Mouse (Mus musculus) ovary, postnatal 36 days (tissue): Measurements from ENCODE around the gene Bcl2.
"Not testable (repeated sequence)": the region's sequence is repeated elsewhere in the genome, so short reads cannot be mapped to it uniquely, and the experiment has no call there.

ENCODE experiments used
- DNase-seq: peaks from one replicate; pipeline ENCODE4 v3.0.0; 2022; ENCODE audit warnings: low spot score, mixed read lengths

Gene Bcl2

GRCm38 (mm10) chr1:106713621-106714529 is at the start of gene Bcl2:
Bcl2 (minus strand) TSS chr1:106714274.
- DNase-seq, result peak; percentile 79

GRCm38 (mm10) chr1:106760750-106761149 is 46.7 kb upstream of the Bcl2 start:
- no peak for DNase-seq

GRCm38 (mm10) chr1:106759572-106760435 is 45.7 kb upstream of the Bcl2 start, which contains the start of gene Kdsr:
Kdsr (minus strand) TSS chr1:106759727.
- peak; percentile 98 for DNase-seq

- peak; percentile 16 for DNase-seq
These were observed 44.9 kb upstream of the Bcl2 start for GRCm38 (mm10) chr1:106758734-106759571.

- no peak for DNase-seq
These were observed 42.6 kb upstream of the Bcl2 start for GRCm38 (mm10) chr1:106756633-106757032.

GRCm38 (mm10) chr1:106752013-106752412 is 37.9 kb upstream of the Bcl2 start:
- no peak for DNase-seq

GRCm38 (mm10) chr1:106750656-106751055 is 36.6 kb upstream of the Bcl2 start:
- DNase-seq, result no peak

GRCm38 (mm10) chr1:106748555-106749315 is 34.7 kb upstream of the Bcl2 start:
- no peak for DNase-seq

- no peak for DNase-seq
These were observed 28.9 kb upstream of the Bcl2 start for GRCm38 (mm10) chr1:106742980-106743379.

GRCm38 (mm10) chr1:106740735-106741134 is 26.7 kb upstream of the Bcl2 start:
- no peak for DNase-seq

- DNase-seq, result no peak
These were observed 25.7 kb upstream of the Bcl2 start for GRCm38 (mm10) chr1:106739810-106740209.

- no peak for DNase-seq
These were observed 24.0 kb upstream of the Bcl2 start for GRCm38 (mm10) chr1:106738092-106738491.

- no peak for DNase-seq
These were observed 22.1 kb upstream of the Bcl2 start for GRCm38 (mm10) chr1:106736211-106736610.

- peak; percentile 17 for DNase-seq
These were observed 21.5 kb upstream of the Bcl2 start for GRCm38 (mm10) chr1:106735586-106735985.

GRCm38 (mm10) chr1:106722061-106722460 is 8.0 kb upstream of the Bcl2 start:
- DNase-seq, result no peak

GRCm38 (mm10) chr1:106717736-106718135 is 3.7 kb upstream of the Bcl2 start:
- DNase-seq, result not testable (repeated sequence)

- peak; percentile 71 for DNase-seq
These were observed 3.1 kb upstream of the Bcl2 start for GRCm38 (mm10) chr1:106717071-106717601.

- no peak for DNase-seq
These were observed 2.1 kb upstream of the Bcl2 start for GRCm38 (mm10) chr1:106716141-106716540.

GRCm38 (mm10) chr1:106715111-106716083 is 1.3 kb upstream of the Bcl2 start:
- no peak for DNase-seq
